Mouse (Mus musculus): ENCODE data around the gene Gm45233. TPM values are rescaled to one million over a fixed set of nuclear protein-coding genes. Genes with fewer than 3 reads are reported as not detected.

Gene Gm45233
- polyA plus RNA-seq, 1 experiment from 2014 or later, result not detected

GRCm38 (mm10) chr7:43475706-43476105 is 31.8 kb downstream of the Gm45233 start:
- H3K4me2 ChIP-seq, result no peak overlapping the region
- no peaks in the 10 kb centered on the region for H3K36me3 ChIP-seq (replicated peaks)
- H3K9me3 ChIP-seq (replicated peaks), result no peaks in the 10 kb centered on the region
- no peak overlapping the region for H3K4me3 ChIP-seq (replicated peaks)
- no peaks in the 10 kb centered on the region for H3K4me1 ChIP-seq (replicated peaks)
- ATAC-seq (ENCODE audit: insufficient read depth), result no peak
- no peak overlapping the region for H3K27ac ChIP-seq (replicated peaks)
- WGBS (ENCODE audit: insufficient replicate concordance), result 6% methylated on average over 23 of the region's 23 CpGs
- H3K27me3 ChIP-seq, result peaks cover 46% of the 10 kb centered on the region
- no peak overlapping the region for H3K9ac ChIP-seq

GRCm38 (mm10) chr7:43476376-43476775 is 32.4 kb downstream of the Gm45233 start:
- Histone ChIP-seq H3K4me2 (no peak overlapping the region), H3K36me3 (replicated peaks) (no peaks in the 10 kb centered on the region), H3K4me3 (replicated peaks) (no peak overlapping the region), H3K9me3 (replicated peaks) (no peaks in the 10 kb centered on the region), H3K4me1 (replicated peaks) (no peaks in the 10 kb centered on the region), H3K9ac (no peak overlapping the region), H3K27ac (replicated peaks) (no peak overlapping the region), H3K27me3 (peaks cover 46% of the 10 kb centered on the region)
- 4% methylated on average over 13 of the region's 13 CpGs for WGBS (ENCODE audit: insufficient replicate concordance)
- ATAC-seq (ENCODE audit: insufficient read depth), result no peak

- Histone ChIP-seq H3K4me1 (replicated peaks) (no peaks in the 10 kb centered on the region), H3K9me3 (replicated peaks) (no peaks in the 10 kb centered on the region)
- no peak for ATAC-seq (ENCODE audit: insufficient read depth)
Measured at GRCm38 (mm10) chr7:43481191-43481590, 37.3 kb downstream of the Gm45233 start.

GRCm38 (mm10) chr7:43482090-43482716 is 38.3 kb downstream of the Gm45233 start:
- ATAC-seq (ENCODE audit: insufficient read depth), result no peak
- H3K9me3 ChIP-seq (replicated peaks), result no peaks in the 10 kb centered on the region
- WGBS (ENCODE audit: insufficient replicate concordance), result 55% methylated on average over 8 of the region's 8 CpGs

More at GRCm38 (mm10) chr7:43481191-43481590, 37.3 kb downstream of the Gm45233 start:
- no peak overlapping the region for H3K4me2 ChIP-seq
- H3K9ac ChIP-seq, result no peak overlapping the region
- H3K27me3 ChIP-seq, result peaks cover 26% of the 10 kb centered on the region
- H3K36me3 ChIP-seq (replicated peaks), result no peaks in the 10 kb centered on the region
- H3K4me3 ChIP-seq (replicated peaks), result no peak overlapping the region
- 39% methylated on average over 3 of the region's 3 CpGs for WGBS (ENCODE audit: insufficient replicate concordance)
- no peak overlapping the region for H3K27ac ChIP-seq (replicated peaks)

GRCm38 (mm10) chr7:43483236-43483635 is 39.3 kb downstream of the Gm45233 start:
- Histone ChIP-seq H3K27ac (replicated peaks) (no peak overlapping the region), H3K9me3 (replicated peaks) (no peaks in the 10 kb centered on the region), H3K4me2 (no peak overlapping the region), H3K4me1 (replicated peaks) (no peaks in the 10 kb centered on the region), H3K36me3 (replicated peaks) (no peaks in the 10 kb centered on the region), H3K4me3 (replicated peaks) (no peak overlapping the region), H3K27me3 (peaks cover 10% of the 10 kb centered on the region; the same call in 1 of the 2 replicates), H3K9ac (no peak overlapping the region)
- 8% methylated on average over 10 of the region's 10 CpGs for WGBS (ENCODE audit: insufficient replicate concordance)
- no peak for ATAC-seq (ENCODE audit: insufficient read depth)

More at GRCm38 (mm10) chr7:43482090-43482716, 38.3 kb downstream of the Gm45233 start:
- H3K4me3 ChIP-seq (replicated peaks), result no peak overlapping the region
- H3K4me2 ChIP-seq, result no peak overlapping the region
- no peaks in the 10 kb centered on the region for H3K4me1 ChIP-seq (replicated peaks)
- H3K9ac ChIP-seq, result no peak overlapping the region
- peaks cover 15% of the 10 kb centered on the region for H3K27me3 ChIP-seq
- H3K27ac ChIP-seq (replicated peaks), result no peak overlapping the region
- H3K36me3 ChIP-seq (replicated peaks), result no peaks in the 10 kb centered on the region

GRCm38 (mm10) chr7:43488646-43489045 is 44.7 kb downstream of the Gm45233 start:
- no peak overlapping the region for H3K27ac ChIP-seq (replicated peaks)
- ATAC-seq (ENCODE audit: insufficient read depth), result no peak
- no peak overlapping the region for H3K9ac ChIP-seq
- no peaks in the 10 kb centered on the region for H3K36me3 ChIP-seq (replicated peaks)
- 29% methylated on average over 5 of the region's 5 CpGs for WGBS (ENCODE audit: insufficient replicate concordance)
- no peak overlapping the region for H3K4me2 ChIP-seq
- H3K9me3 ChIP-seq (replicated peaks), result no peaks in the 10 kb centered on the region
- no peak overlapping the region for H3K4me3 ChIP-seq (replicated peaks)
- H3K4me1 ChIP-seq (replicated peaks), result no peaks in the 10 kb centered on the region
- H3K27me3 ChIP-seq, result peaks cover 35% of the 10 kb centered on the region

- Histone ChIP-seq H3K27me3 (peaks cover 37% of the 10 kb centered on the region), H3K9me3 (replicated peaks) (no peaks in the 10 kb centered on the region), H3K27ac (replicated peaks) (no peak within 1 kb of the TSS), H3K4me2 (peak within 1 kb of the TSS; percentile 27; the same call in 1 of the 2 replicates), H3K9ac (no peak within 1 kb of the TSS), H3K36me3 (replicated peaks) (no peaks in the 10 kb centered on the region), H3K4me3 (replicated peaks) (no peak within 1 kb of the TSS), H3K4me1 (replicated peaks) (no peaks in the 10 kb centered on the region)
- ATAC-seq (ENCODE audit: insufficient read depth), result no peak
- 3% methylated on average over 20 of the region's 41 CpGs for WGBS (ENCODE audit: insufficient replicate concordance)
Measured at GRCm38 (mm10) chr7:43489631-43490125, 45.8 kb downstream of the Gm45233 start, which contains the start of gene Iglon5. Iglon5 (minus strand) TSS chr7:43490075.

GRCm38 (mm10) chr7:43490182-43490584 is 46.3 kb downstream of the Gm45233 start:
- H3K27ac ChIP-seq (replicated peaks), result no peak overlapping the region
- peak overlapping the region; percentile 27; the same call in 1 of the 2 replicates for H3K4me2 ChIP-seq
- no peak for ATAC-seq (ENCODE audit: insufficient read depth)
- no peaks in the 10 kb centered on the region for H3K9me3 ChIP-seq (replicated peaks)
- 2% methylated on average over 13 of the region's 13 CpGs for WGBS (ENCODE audit: insufficient replicate concordance)
- no peaks in the 10 kb centered on the region for H3K4me1 ChIP-seq (replicated peaks)
- H3K4me3 ChIP-seq (replicated peaks), result no peak overlapping the region
- H3K9ac ChIP-seq, result no peak overlapping the region
- no peaks in the 10 kb centered on the region for H3K36me3 ChIP-seq (replicated peaks)
- H3K27me3 ChIP-seq, result peaks cover 42% of the 10 kb centered on the region

GRCm38 (mm10) chr7:43490861-43491260 is 46.9 kb downstream of the Gm45233 start:
- H3K27me3 ChIP-seq, result peaks cover 47% of the 10 kb centered on the region
- no peak overlapping the region for H3K4me2 ChIP-seq
- H3K9me3 ChIP-seq (replicated peaks), result no peaks in the 10 kb centered on the region
- H3K4me1 ChIP-seq (replicated peaks), result no peaks in the 10 kb centered on the region
- H3K9ac ChIP-seq, result no peak overlapping the region
- H3K4me3 ChIP-seq (replicated peaks), result no peak overlapping the region
- ATAC-seq (ENCODE audit: insufficient read depth), result no peak
- H3K36me3 ChIP-seq (replicated peaks), result no peaks in the 10 kb centered on the region
- WGBS (ENCODE audit: insufficient replicate concordance), result 51% methylated on average over 9 of the region's 9 CpGs
- no peak overlapping the region for H3K27ac ChIP-seq (replicated peaks)

- no peaks in the 10 kb centered on the region for H3K36me3 ChIP-seq (replicated peaks)
- ATAC-seq (ENCODE audit: insufficient read depth), result no peak
- H3K4me1 ChIP-seq (replicated peaks), result no peaks in the 10 kb centered on the region
- no peak overlapping the region for H3K9ac ChIP-seq
- H3K27me3 ChIP-seq, result peaks cover 20% of the 10 kb centered on the region
- no peak overlapping the region for H3K4me2 ChIP-seq
- H3K27ac ChIP-seq (replicated peaks), result no peak overlapping the region
- no peak overlapping the region for H3K4me3 ChIP-seq (replicated peaks)
- no peaks in the 10 kb centered on the region for H3K9me3 ChIP-seq (replicated peaks)
- WGBS (ENCODE audit: insufficient replicate concordance), result 15% methylated on average over 21 of the region's 21 CpGs
Measured at GRCm38 (mm10) chr7:43495343-43496021, 51.6 kb downstream of the Gm45233 start.

GRCm38 (mm10) chr7:43511707-43512478 is 68.0 kb downstream of the Gm45233 start:
- whole genome bisulfite sequencing (ENCODE audit: insufficient replicate concordance), result 21% methylated on average over 4 of the region's 4 CpGs
- no peak overlapping the region for H3K9ac ChIP-seq
- no peak for ATAC-seq (ENCODE audit: insufficient read depth)

More at GRCm38 (mm10) chr7:43511707-43512478, 68.0 kb downstream of the Gm45233 start:
- Histone ChIP-seq H3K4me1 (replicated peaks) (no peaks in the 10 kb centered on the region), H3K4me3 (replicated peaks) (no peak overlapping the region), H3K4me2 (no peak overlapping the region), H3K9me3 (replicated peaks) (no peaks in the 10 kb centered on the region), H3K27ac (replicated peaks) (no peak overlapping the region), H3K27me3 (no peaks in the 10 kb centered on the region), H3K36me3 (replicated peaks) (no peaks in the 10 kb centered on the region)
